Mouse (Mus musculus) forebrain, embryonic 11.5 days (tissue): ENCODE results near the gene Fam114a1. TPM values are rescaled to one million over a fixed set of nuclear protein-coding genes. Genes with fewer than 3 reads are reported as not detected.

Experiments used
- ATAC-seq: fragments of 200-750 bp; cut with Nextera tagmentation; replicated peaks from 2 replicates; pipeline ENCODE4 v1.8.0; 2017; ENCODE audit warnings: moderate TSS enrichment; ENCODE audit not compliant: low FRiP score
- DNase-seq: peaks from one replicate; pipeline ENCODE4 v3.0.0-alpha.2; 2017; ENCODE audit warnings: low spot score
- H3K27ac ChIP-seq: fragments of 300-500 bp; sonication (generic); 2 replicates; pipeline ENCODE4 v1.5.1; 2014; ENCODE audit warnings: low read depth, low read length
- H3K27me3 ChIP-seq: fragments of 300-500 bp; sonication (generic); 2 replicates; pipeline ENCODE4 v1.6.1; 2014; ENCODE audit warnings: mild to moderate bottlenecking, low read length, mixed read lengths; ENCODE audit not compliant: control insufficient read depth, insufficient read depth
- H3K36me3 ChIP-seq: fragments of 300-500 bp; sonication (generic); 2 replicates; pipeline ENCODE4 v1.6.1; 2014; ENCODE audit warnings: mild to moderate bottlenecking, low read length, moderate library complexity, mixed read lengths; ENCODE audit not compliant: control insufficient read depth, insufficient read depth
- H3K4me1 ChIP-seq: fragments of 300-500 bp; sonication (generic); replicated peaks from 2 replicates; pipeline ENCODE4 v1.6.1; 2014; ENCODE audit warnings: low read length, mixed read lengths; ENCODE audit not compliant: control insufficient read depth, insufficient read depth
- H3K4me2 ChIP-seq: fragments of 300-500 bp; sonication (generic); 2 replicates; pipeline ENCODE4 v1.6.1; 2014; ENCODE audit warnings: low read depth, mild to moderate bottlenecking, low read length, moderate library complexity, mixed read lengths; ENCODE audit not compliant: severe bottlenecking
- H3K4me3 ChIP-seq: fragments of 300-500 bp; sonication (generic); 2 replicates; pipeline ENCODE4 v1.5.1; 2014; ENCODE audit warnings: low read depth, low read length
- H3K9ac ChIP-seq: fragments of 300-500 bp; sonication (generic); 2 replicates; pipeline ENCODE4 v1.6.1; 2014; ENCODE audit warnings: low read length
- H3K9me3 ChIP-seq: fragments of 300-500 bp; sonication (generic); 2 replicates; pipeline ENCODE4 v1.6.1; 2016; ENCODE audit warnings: low read length, mixed read lengths; ENCODE audit not compliant: control insufficient read depth
- WGBS: fragments of 180-500 bp; shearing (Covaris S2); extraction: QIAGEN DNeasy Blood & Tissue Kit; methylation state at CpG from one replicate; pipeline ENCODE4 v1.1.7; 2014; 5-methylcytosine and 5-hydroxymethylcytosine counted together
- polyA plus RNA-seq: library from polyadenylated mRNA; unstranded; fragments of >200 nt; fragmentation: Nextera tagmentation; extraction: Ambion mirVana; gene quantifications from 2 replicates; pipeline ENCODE4 v1.2.1, GENCODE M21; 2014

Gene Fam114a1
- polyA plus RNA-seq, 1 experiment from 2014 or later, result 16.1 TPM

DNA sequence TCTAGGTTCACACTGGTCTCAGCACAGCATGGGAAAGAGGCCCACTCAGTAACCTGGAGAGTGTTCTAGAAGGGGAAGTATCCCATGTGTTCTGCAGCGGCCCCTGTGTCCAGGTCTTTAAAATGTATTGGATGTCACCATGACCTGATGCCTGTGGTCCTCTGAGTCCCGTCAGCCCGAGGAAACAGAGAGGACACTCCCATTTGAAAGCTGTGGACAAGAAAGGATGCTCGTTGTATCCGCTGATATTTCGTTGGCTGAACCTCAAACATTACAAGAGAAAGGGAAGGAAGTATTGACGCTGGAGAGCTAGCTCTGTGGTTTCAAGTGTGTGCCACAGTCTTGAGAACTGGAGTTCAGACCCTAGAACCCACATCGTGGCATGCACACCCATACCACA, 49.2 kb downstream of the Fam114a1 start:
- H3K9me3 ChIP-seq, result no peaks in the 10 kb centered on the region
- H3K4me3 ChIP-seq, result no peak overlapping the region
- H3K4me2 ChIP-seq, result no peak overlapping the region
- no peaks in the 10 kb centered on the region for H3K36me3 ChIP-seq
- 90% methylated on average over 8 of the region's 8 CpGs for WGBS
- no peak overlapping the region for H3K27ac ChIP-seq
- no peak overlapping the region for H3K9ac ChIP-seq
- H3K27me3 ChIP-seq, result no peaks in the 10 kb centered on the region
- ATAC-seq (no peak), DNase-seq (no peak)
- no peaks in the 10 kb centered on the region for H3K4me1 ChIP-seq

DNA sequence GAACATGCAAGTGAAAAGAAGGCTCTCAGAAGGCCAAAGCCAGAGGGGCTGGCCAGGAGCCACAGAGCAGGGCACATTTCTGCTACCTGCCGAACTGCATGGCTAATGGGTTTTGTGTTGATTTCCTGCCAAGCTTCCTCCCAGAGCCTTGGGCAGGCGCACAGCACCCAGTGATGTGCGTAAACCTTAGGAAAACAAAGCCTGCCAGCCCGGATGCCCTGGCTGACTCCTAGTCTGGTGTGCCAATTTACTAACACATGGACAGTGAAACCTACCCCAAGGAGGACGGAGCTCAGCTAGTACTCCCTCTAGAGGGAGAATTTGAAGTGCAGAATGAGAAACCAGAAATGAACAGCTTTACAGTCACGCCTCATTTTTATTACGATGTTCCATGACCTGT, 50.0 kb downstream of the Fam114a1 start:
- no peak overlapping the region for H3K4me3 ChIP-seq
- H3K36me3 ChIP-seq, result no peaks in the 10 kb centered on the region
- no peak overlapping the region for H3K4me2 ChIP-seq
- no peak for ATAC-seq
- no peaks in the 10 kb centered on the region for H3K4me1 ChIP-seq
- DNase-seq, result no peak
- no peak overlapping the region for H3K9ac ChIP-seq
- H3K27me3 ChIP-seq, result no peaks in the 10 kb centered on the region
- H3K27ac ChIP-seq, result no peak overlapping the region
- H3K9me3 ChIP-seq, result no peaks in the 10 kb centered on the region
- 76% methylated on average over 7 of the region's 7 CpGs for WGBS

DNA sequence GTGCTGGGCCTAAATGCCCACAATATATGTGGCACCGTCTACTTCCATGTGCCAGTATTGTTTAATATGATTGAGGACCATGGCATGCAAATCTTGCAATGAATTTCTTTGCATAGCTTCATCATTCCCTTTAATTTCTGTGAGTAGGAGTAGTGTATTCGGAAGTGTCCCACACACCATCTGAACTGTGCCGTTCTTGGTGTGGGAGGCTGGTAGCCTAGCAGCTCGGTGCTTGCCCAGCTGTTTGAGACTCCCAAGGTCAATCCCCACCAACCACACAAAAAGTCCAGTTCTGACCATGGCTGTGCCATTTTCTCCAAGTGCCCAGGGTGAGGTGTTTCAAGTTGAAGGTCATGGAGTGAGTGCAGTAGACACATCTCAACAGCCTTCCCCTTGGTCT, 52.1 kb downstream of the Fam114a1 start:
- no peaks in the 10 kb centered on the region for H3K27me3 ChIP-seq
- H3K27ac ChIP-seq, result no peak overlapping the region
- H3K4me3 ChIP-seq, result no peak overlapping the region
- no peak for DNase-seq
- no peaks in the 10 kb centered on the region for H3K36me3 ChIP-seq
- no peak for ATAC-seq
- 95% methylated on average over 4 of the region's 4 CpGs for WGBS
- H3K9me3 ChIP-seq, result no peaks in the 10 kb centered on the region
- no peaks in the 10 kb centered on the region for H3K4me1 ChIP-seq
- no peak overlapping the region for H3K9ac ChIP-seq
- no peak overlapping the region for H3K4me2 ChIP-seq

DNA sequence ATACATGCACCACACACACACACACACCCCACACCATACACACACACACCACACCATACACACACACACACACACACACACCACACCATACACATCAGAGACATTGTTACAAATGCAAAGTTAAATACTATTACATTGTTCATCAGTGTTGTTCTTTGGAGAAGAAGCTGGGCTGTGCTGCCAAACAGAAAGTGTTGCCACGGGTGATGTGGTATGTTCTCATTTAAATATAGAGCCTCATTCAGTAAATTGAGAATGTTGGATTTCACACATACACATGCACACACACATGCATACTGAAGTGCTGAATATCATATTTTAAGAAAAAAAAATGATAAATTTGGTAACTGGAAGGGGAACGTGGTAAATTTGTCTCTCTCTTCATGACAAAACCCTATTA, 54.8 kb downstream of the Fam114a1 start:
- ATAC-seq, result no peak

DNA sequence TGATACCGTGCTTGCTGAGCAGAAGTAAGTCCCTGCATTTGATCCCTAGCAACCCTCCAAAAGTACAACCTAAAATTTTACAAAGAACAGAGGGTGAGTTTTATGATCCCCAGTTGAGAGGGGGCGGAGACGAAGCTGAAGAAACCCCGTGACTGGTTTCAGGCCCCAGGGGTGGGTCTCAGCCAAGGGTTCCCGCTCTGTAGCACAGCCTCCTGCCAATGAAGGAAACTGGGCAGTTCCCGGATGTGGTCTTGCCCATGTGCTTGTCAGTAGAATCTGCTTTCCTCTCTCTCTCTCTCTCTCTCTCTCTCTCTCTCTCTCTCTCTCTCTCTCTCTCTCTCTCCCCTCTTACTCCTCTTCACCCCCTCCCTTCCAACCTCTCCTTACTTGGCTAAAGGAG, 56.0 kb downstream of the Fam114a1 start:
- no peak overlapping the region for H3K9ac ChIP-seq
- no peaks in the 10 kb centered on the region for H3K27me3 ChIP-seq
- H3K36me3 ChIP-seq, result no peaks in the 10 kb centered on the region
- no peak overlapping the region for H3K4me3 ChIP-seq
- no peaks in the 10 kb centered on the region for H3K9me3 ChIP-seq
- no peak overlapping the region for H3K4me2 ChIP-seq
- ATAC-seq, result no peak
- no peak overlapping the region for H3K27ac ChIP-seq
- 68% methylated on average over 6 of the region's 6 CpGs for WGBS
- no peaks in the 10 kb centered on the region for H3K4me1 ChIP-seq
- DNase-seq, result no peak

More for the DNA sequence above, 54.8 kb downstream of the Fam114a1 start:
- Histone ChIP-seq H3K9ac (no peak overlapping the region), H3K27ac (no peak overlapping the region), H3K9me3 (no peaks in the 10 kb centered on the region), H3K36me3 (no peaks in the 10 kb centered on the region), H3K27me3 (no peaks in the 10 kb centered on the region), H3K4me1 (no peaks in the 10 kb centered on the region), H3K4me2 (no peak overlapping the region), H3K4me3 (no peak overlapping the region)
- 83% methylated on average over 2 of the region's 2 CpGs for WGBS
- DNase-seq, result no peak

DNA sequence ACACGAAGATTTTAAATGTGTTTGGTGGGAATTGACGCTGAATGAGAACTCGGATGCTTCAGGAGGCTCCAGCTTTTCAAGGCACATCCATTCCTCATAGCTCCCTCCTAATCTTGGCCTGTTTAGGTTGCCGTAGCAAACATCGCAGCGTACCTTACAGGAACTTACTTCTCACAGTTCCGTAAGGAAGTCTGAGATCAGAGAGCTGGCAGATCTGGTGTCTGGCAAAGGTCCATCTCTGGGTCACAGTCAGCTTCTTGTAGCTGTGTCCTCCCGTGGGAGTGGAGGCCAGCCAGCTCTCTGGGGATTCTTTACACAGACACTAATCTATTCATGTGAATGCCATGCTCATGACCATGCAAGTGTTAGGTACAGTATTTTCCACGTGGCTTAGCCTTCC, 56.9 kb downstream of the Fam114a1 start:
- WGBS, result 82% methylated on average over 9 of the region's 9 CpGs
- H3K4me1 ChIP-seq, result no peaks in the 10 kb centered on the region
- H3K9ac ChIP-seq, result no peak overlapping the region
- H3K4me2 ChIP-seq, result no peak overlapping the region
- no peak overlapping the region for H3K27ac ChIP-seq
- ATAC-seq (no peak), DNase-seq (no peak)
- no peaks in the 10 kb centered on the region for H3K36me3 ChIP-seq
- no peak overlapping the region for H3K4me3 ChIP-seq
- no peaks in the 10 kb centered on the region for H3K9me3 ChIP-seq
- no peaks in the 10 kb centered on the region for H3K27me3 ChIP-seq

DNA sequence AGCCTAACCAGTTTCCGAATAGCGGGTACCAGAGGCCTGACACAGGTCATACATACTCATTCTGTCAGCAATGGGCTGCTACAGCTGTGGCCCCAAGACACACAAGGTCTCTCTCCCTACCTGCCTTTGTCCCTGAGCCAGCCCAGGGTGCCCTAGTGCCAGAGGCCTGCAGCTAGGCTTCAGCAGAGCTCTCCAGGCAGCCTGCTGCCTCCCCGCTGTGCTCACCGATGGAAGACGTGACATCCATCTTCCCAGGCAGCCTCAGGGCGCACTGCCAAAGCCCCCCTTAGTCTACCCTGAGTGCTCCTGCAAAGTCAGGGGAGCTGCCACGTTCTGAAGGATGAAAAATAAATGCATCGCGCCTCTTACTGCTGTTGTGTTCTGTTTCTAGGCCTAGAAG, 58.1 kb downstream of the Fam114a1 start:
- no peak overlapping the region for H3K4me2 ChIP-seq
- H3K36me3 ChIP-seq, result no peaks in the 10 kb centered on the region
- ATAC-seq, result no peak
- no peaks in the 10 kb centered on the region for H3K9me3 ChIP-seq
- WGBS, result 47% methylated on average over 9 of the region's 9 CpGs
- no peaks in the 10 kb centered on the region for H3K4me1 ChIP-seq
- no peaks in the 10 kb centered on the region for H3K27me3 ChIP-seq
- no peak for DNase-seq
- H3K4me3 ChIP-seq, result no peak overlapping the region
- H3K27ac ChIP-seq, result no peak overlapping the region
- H3K9ac ChIP-seq, result no peak overlapping the region

DNA sequence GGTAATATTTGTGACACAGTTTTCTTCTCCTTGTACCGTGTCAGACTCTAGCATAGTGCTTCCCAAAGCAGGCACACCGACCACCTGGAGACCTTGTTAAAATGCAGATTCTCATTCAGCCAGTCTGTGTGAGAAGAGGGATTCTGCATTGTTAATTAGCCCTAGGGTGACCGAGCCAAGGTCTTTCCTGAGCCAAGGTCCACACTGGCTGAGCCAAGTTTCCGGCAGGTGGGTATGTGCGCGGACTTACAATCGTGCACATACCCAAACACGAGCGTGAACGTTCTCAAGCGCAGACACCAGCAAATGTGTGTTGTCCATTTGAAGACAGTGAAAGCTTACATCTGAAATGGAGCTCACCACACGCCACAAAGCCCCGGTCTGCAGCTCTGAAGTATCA, 66.7 kb downstream of the Fam114a1 start:
- ATAC-seq, result no peak
- WGBS, result 69% methylated on average over 13 of the region's 13 CpGs

DNA sequence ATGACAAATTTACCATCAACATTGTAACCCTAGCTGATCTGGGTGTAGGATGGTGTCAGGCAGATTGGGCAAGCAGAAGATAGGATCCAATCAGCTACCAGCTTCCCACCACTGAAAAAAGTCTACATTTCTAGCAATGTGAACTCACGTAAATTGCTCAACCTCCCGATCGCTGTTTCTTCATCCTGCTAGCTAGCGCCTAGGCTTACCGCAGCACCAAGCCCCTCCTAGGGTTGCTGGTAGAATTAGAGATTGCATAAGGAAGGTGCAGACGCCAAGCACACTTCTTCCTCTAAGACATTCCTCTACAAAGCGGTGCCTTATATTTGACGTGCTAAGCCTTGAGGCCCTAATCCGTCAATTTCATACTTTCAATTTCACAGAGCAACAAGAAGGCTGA, 68.4 kb downstream of the Fam114a1 start:
- Histone ChIP-seq H3K9me3 (no peaks in the 10 kb centered on the region), H3K4me2 (no peak overlapping the region), H3K4me1 (no peaks in the 10 kb centered on the region), H3K27me3 (no peaks in the 10 kb centered on the region), H3K36me3 (no peaks in the 10 kb centered on the region), H3K4me3 (no peak overlapping the region), H3K9ac (no peak overlapping the region), H3K27ac (no peak overlapping the region)
- 81% methylated on average over 9 of the region's 9 CpGs for WGBS
- DNase-seq, result no peak
- no peak for ATAC-seq

More for the DNA sequence above, 66.7 kb downstream of the Fam114a1 start:
- no peaks in the 10 kb centered on the region for H3K27me3 ChIP-seq
- no peaks in the 10 kb centered on the region for H3K9me3 ChIP-seq
- no peak for DNase-seq
- no peak overlapping the region for H3K4me2 ChIP-seq
- no peaks in the 10 kb centered on the region for H3K4me1 ChIP-seq
- H3K4me3 ChIP-seq, result no peak overlapping the region
- H3K27ac ChIP-seq, result no peak overlapping the region
- no peak overlapping the region for H3K9ac ChIP-seq
- no peaks in the 10 kb centered on the region for H3K36me3 ChIP-seq
